Mouse (Mus musculus): ENCODE measurements around the gene Jarid2. TPM values are rescaled to one million over a fixed set of nuclear protein-coding genes. Genes with fewer than 3 reads are reported as not detected.
A peak's percentile ranks its signal among the peaks of the same experiment; 100 is the strongest.

Gene Jarid2
- polyA plus RNA-seq, 1 experiment from 2014 or later, result 24.2 TPM

DNA sequence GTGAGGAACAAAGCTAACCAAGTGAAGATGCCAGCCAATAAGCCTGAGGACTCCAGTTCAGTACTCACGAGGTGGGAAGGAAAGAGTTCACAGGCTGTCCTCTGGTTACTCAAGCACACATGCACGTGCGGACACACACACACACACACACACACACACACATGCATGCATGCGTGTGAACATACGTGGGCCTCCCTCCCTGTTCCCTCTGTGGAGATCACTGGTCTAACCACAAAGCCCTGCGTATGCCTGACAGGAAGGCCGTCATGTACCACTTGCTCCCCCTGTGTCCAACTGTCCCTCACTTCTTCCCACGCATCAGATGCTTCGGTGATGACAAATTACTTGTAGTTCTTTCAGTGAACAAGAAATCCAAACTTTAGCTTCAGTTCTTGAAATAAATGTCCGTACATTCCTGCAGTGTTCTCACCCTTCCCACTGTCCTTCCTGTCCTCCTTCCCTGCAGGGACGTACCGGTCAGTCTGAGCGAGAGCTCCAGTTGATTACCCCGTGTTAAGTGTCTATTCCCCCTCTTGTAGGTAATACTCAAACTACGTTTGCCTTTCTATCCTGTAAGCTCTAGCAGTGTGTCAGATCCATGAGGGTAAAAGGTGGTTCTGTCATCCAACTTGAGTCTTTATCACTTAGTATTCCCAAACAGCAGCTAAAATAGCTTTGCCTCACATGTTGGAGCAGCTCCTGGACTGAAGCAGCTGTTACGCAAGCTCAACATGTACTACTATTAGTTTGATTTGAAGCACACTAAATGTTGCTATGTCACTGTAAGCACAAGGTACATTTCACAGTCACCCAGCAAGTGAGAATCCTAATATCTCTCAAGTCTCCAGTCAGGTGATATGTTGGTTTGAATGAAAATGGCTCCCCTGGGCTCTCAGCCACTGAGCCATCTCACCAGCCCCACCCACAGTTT lies 219.3 kb downstream of the Jarid2 start:
- WGBS, result 78% methylated on average over 16 of the region's 16 CpGs
- no peak overlapping the region; the same call in 1 of the 2 replicates for H3K27ac ChIP-seq (replicated peaks)
- H3K4me3 ChIP-seq, result no peak overlapping the region
- no peaks in the 10 kb centered on the region for H3K27me3 ChIP-seq (replicated peaks)
- H3K4me2 ChIP-seq, result no peak overlapping the region
- no peak for ATAC-seq (ENCODE audit: extremely low read depth, insufficient number of reproducible peaks, low FRiP score, low TSS enrichment)
- H3K9me3 ChIP-seq, result no peaks in the 10 kb centered on the region
- no peak overlapping the region for H3K9ac ChIP-seq
- H3K36me3 ChIP-seq, result peaks cover 5% of the 10 kb centered on the region; the same call in 1 of the 2 replicates
- peaks cover 58% of the 10 kb centered on the region for H3K4me1 ChIP-seq

DNA sequence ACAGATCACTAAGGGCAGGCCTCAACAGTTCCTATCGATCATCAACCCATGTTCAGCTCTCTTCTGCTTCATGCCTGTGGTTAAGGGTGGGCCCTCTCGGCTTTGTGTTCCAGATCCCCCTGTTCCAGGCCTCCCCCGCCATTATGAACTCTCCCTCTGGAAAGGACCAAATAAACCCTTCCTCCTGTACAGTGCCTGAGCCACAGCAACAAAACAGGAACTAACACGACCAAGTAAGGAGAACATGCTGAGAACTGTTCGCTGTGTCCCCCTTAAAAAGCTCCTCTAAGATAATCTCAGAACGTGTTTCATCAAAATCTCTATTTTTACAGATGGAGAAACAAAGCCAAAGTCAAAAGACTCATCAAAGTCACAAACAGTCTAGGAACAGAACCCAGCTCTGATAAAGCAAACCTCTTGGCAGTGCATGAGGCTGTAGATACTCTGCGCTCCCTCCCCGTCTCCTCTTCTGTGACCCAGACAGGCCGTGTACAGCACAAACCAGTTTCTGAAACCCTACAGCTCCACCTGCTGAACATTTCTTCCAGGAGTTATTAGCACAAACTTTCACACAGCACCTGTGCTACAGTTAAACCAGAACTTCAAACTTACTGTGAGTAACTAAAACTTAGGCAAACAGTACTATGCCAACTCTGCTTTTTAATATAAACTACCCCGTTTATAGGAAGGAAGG lies 223.3 kb downstream of the Jarid2 start:
- H3K9me3 ChIP-seq, result no peaks in the 10 kb centered on the region
- H3K4me1 ChIP-seq, result peaks cover 37% of the 10 kb centered on the region
- H3K4me3 ChIP-seq, result no peak overlapping the region
- H3K27me3 ChIP-seq (replicated peaks), result no peaks in the 10 kb centered on the region
- ATAC-seq (ENCODE audit: extremely low read depth, insufficient number of reproducible peaks, low FRiP score, low TSS enrichment), result no peak
- peaks cover 14% of the 10 kb centered on the region for H3K36me3 ChIP-seq
- no peak overlapping the region for H3K4me2 ChIP-seq
- peak overlapping the region; percentile 53 for H3K27ac ChIP-seq (replicated peaks)
- WGBS, result 48% methylated on average over 10 of the region's 10 CpGs
- H3K9ac ChIP-seq, result no peak overlapping the region

DNA sequence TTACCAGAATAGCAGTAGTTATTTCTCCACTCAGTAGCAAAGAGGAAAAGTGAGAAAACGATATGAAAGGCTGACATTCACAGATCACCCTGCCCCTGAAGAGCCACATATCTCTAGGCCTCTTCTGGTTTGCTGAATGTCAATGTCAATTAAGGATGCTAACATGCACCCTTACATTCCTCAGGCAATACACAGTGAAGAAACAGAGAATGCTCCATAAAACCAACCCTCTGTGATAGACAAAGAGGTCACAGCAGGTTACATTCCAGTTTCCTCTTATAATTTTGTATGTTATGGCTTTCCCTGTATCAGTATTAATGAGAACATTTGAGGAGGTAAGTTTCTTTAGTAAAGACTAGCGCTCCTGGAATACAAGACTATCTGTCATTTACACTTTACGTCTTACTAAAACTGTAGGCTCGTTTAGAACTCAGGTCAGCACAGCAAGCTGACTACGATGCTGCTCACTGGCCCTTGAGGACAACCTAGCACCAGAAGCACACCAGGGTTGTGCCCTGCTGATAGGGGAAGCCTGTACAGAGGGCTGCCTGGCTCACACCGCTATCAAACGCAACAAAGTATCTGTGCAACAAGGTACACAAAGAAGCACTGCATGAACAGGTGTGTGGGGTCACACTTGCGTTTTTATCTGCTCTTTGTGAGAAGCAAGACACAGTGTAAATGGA lies 224.4 kb downstream of the Jarid2 start:
- no peak for ATAC-seq (ENCODE audit: extremely low read depth, insufficient number of reproducible peaks, low FRiP score, low TSS enrichment)
- no peaks in the 10 kb centered on the region for H3K27me3 ChIP-seq (replicated peaks)

DNA sequence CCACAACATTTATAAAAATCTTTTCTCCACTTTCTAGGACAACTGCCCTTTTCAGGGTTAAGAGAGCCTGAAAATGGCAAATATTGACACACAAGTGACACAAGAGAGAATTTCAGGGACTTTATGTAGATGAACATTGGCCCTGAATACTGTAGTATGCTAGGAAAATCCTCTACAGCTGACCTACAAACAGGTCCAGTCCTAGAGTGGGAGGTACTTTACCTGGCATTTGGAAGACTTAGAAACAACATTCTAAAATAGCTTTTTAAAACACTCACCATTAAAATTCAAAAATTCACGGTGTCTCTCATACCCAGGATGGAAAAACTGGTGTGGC lies 224.9 kb downstream of the Jarid2 start:
- H3K9ac ChIP-seq, result no peak overlapping the region
- H3K36me3 ChIP-seq, result peaks cover 14% of the 10 kb centered on the region
- no peak overlapping the region for H3K4me3 ChIP-seq
- no peak overlapping the region for H3K27ac ChIP-seq (replicated peaks)
- WGBS, result 87% methylated on average over 1 of the region's 1 CpGs
- H3K4me2 ChIP-seq, result no peak overlapping the region
- no peaks in the 10 kb centered on the region for H3K27me3 ChIP-seq (replicated peaks)
- no peaks in the 10 kb centered on the region for H3K9me3 ChIP-seq
- H3K4me1 ChIP-seq, result peaks cover 20% of the 10 kb centered on the region
- ATAC-seq (ENCODE audit: extremely low read depth, insufficient number of reproducible peaks, low FRiP score, low TSS enrichment), result no peak

More for the DNA sequence above, 224.4 kb downstream of the Jarid2 start:
- Histone ChIP-seq H3K4me2 (no peak overlapping the region), H3K36me3 (peaks cover 14% of the 10 kb centered on the region), H3K4me1 (peaks cover 25% of the 10 kb centered on the region), H3K9ac (no peak overlapping the region), H3K27ac (replicated peaks) (no peak overlapping the region), H3K9me3 (no peaks in the 10 kb centered on the region), H3K4me3 (no peak overlapping the region)
- WGBS, result 67% methylated on average over 8 of the region's 8 CpGs

DNA sequence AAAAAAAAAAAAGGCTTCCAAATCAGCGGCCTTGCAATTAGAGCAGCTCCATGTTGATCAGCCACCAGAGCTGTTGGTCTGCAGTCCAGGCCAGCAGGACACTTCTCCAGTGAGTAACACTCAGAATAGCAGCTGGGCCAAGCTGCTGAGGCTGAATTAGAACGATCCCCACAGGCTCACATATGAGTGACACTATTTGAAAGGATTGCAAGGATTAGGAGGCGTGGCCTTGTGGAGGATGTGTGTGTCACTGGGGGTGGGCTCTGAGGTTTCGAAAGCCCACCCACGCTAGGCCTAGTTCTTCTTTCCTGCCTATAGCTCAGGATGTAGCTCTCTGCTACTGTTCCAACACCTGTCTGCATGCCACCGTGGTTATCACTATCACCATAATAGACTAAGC lies 226.5 kb downstream of the Jarid2 start:
- H3K4me3 ChIP-seq, result no peak overlapping the region
- H3K4me2 ChIP-seq, result no peak overlapping the region
- WGBS, result 86% methylated on average over 6 of the region's 6 CpGs
- peaks cover 17% of the 10 kb centered on the region for H3K4me1 ChIP-seq
- no peaks in the 10 kb centered on the region for H3K9me3 ChIP-seq
- H3K9ac ChIP-seq, result no peak overlapping the region
- peaks cover 14% of the 10 kb centered on the region for H3K36me3 ChIP-seq
- ATAC-seq (ENCODE audit: extremely low read depth, insufficient number of reproducible peaks, low FRiP score, low TSS enrichment), result no peak
- no peak overlapping the region for H3K27ac ChIP-seq (replicated peaks)
- H3K27me3 ChIP-seq (replicated peaks), result no peaks in the 10 kb centered on the region

DNA sequence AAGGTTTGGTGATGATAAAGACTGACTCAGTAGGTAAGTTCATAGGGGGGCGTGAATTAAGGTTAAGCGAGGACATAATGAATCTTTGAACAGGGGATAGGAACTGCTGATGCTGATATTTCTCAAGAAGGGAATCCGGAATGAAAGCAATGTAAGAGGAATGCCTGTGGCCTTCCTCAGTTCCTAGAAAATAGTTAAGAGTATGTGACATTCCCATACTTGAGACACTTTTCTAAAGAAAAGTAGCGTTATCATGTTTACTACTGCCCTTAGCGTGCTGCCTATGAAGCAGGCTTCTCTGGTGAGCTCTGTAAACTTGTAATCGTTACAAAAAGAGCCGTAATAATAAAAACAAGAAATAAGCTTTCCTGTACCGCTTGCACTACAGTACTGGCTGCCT lies 227.8 kb downstream of the Jarid2 start:
- H3K4me3 ChIP-seq, result no peak overlapping the region
- H3K4me2 ChIP-seq, result no peak overlapping the region
- H3K36me3 ChIP-seq, result peaks cover 14% of the 10 kb centered on the region
- no peaks in the 10 kb centered on the region for H3K27me3 ChIP-seq (replicated peaks)
- ATAC-seq (ENCODE audit: extremely low read depth, insufficient number of reproducible peaks, low FRiP score, low TSS enrichment), result no peak
- WGBS, result 85% methylated on average over 8 of the region's 8 CpGs
- peaks cover 22% of the 10 kb centered on the region for H3K4me1 ChIP-seq
- H3K27ac ChIP-seq (replicated peaks), result no peak overlapping the region
- no peak overlapping the region for H3K9ac ChIP-seq
- H3K9me3 ChIP-seq, result no peaks in the 10 kb centered on the region

DNA sequence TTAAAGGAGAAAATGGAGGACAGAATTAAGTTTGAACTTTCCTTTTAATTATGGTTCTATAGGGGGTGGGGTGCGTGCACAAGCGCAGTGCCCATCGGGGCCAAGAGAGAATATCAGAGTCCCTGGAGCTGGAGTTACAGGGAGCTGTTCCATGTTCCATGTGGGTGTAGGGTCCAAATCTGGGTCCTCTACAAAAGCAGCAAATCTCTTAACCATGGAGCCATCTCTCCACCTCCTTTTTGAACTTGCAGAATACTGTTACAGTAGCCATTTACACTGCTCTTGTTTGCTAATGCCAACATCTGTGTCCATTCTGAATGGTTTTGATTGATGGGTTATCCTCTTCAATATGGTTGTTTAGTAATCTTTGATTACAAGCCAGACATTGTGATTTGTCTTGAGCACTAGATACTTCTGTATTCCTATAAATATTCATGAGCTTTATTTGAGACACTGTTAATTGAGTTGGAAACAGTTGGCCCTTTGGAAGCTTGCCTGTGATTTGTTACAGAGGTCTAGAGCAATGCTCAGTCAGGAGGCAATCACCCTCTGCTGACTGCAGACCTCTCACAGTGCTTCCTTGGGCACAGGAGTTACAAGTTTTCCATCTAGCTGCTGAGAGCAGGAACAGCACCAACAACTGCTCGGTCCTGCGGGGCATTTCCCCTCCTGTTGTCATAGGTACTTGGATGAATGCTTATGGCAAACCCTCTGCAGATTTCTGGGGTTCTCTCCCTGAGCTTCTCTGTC lies 231.4 kb downstream of the Jarid2 start:
- Histone ChIP-seq H3K36me3 (peaks cover 21% of the 10 kb centered on the region), H3K4me2 (no peak overlapping the region), H3K9ac (no peak overlapping the region), H3K27ac (replicated peaks) (no peak overlapping the region), H3K9me3 (no peaks in the 10 kb centered on the region), H3K4me1 (peaks cover 22% of the 10 kb centered on the region), H3K4me3 (no peak overlapping the region), H3K27me3 (replicated peaks) (no peaks in the 10 kb centered on the region)
- 80% methylated on average over 5 of the region's 5 CpGs for WGBS
- no peak for ATAC-seq (ENCODE audit: extremely low read depth, insufficient number of reproducible peaks, low FRiP score, low TSS enrichment)

All from heart, embryonic 13.5 days (tissue).